Mouse (Mus musculus): ENCODE data around the gene Lrrc8d. TPM values are rescaled to one million over a fixed set of nuclear protein-coding genes. Genes with fewer than 3 reads are reported as not detected.

The Lrrc8d gene
- polyA plus RNA-seq, 1 experiment from 2014 or later, result 24.7 TPM

- ATAC-seq (ENCODE audit: low FRiP score), result no peak
- no peaks in the 10 kb centered on the region for H3K36me3 ChIP-seq (ENCODE audit: control insufficient read depth, insufficient read depth, low read length)
- no peaks in the 10 kb centered on the region for H3K4me1 ChIP-seq (replicated peaks; ENCODE audit: control insufficient read depth, insufficient read depth, low read length)
- no peaks in the 10 kb centered on the region for H3K9me3 ChIP-seq (ENCODE audit: control insufficient read depth, low read length)
- DNase-seq (ENCODE audit: low spot score), result no peak
- no peak overlapping the region for H3K4me3 ChIP-seq (ENCODE audit: low read depth, low read length)
- WGBS, result 88% methylated on average over 6 of the region's 6 CpGs
- H3K27ac ChIP-seq (ENCODE audit: low read depth, low read length), result no peak overlapping the region
- H3K27me3 ChIP-seq (ENCODE audit: control insufficient read depth, insufficient read depth, low read length), result no peaks in the 10 kb centered on the region
- H3K9ac ChIP-seq (ENCODE audit: low read depth, low read length), result no peak overlapping the region
- no peak overlapping the region for H3K4me2 ChIP-seq (replicated peaks; ENCODE audit: low read depth, low read length)
Observed at GRCm38 (mm10) chr5:105696049-105696448, 3.7 kb upstream of the Lrrc8d start.

DNA sequence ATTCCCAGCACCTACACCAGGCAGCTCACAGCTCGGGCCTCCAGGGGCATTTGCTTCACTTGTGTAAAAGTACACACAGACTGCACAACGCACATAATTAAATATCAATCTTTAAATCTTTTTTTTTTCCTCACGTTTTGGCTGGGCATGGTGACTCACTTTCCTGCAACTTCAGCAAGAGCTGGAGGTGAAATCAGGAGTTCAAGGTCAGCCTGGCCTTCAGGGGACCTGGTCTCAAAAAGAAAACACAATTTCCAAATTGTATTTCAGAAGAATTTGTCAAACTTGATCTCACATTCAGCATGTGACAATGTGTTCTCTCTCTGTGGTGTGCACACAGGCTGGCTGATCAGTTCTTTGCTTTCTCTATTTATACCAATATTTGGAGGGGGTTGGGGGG is 1.9 kb upstream of the Lrrc8d start:
- Histone ChIP-seq H3K9ac (ENCODE audit: low read depth, low read length) (no peak overlapping the region), H3K36me3 (ENCODE audit: control insufficient read depth, insufficient read depth, low read length) (no peaks in the 10 kb centered on the region), H3K9me3 (ENCODE audit: control insufficient read depth, low read length) (no peaks in the 10 kb centered on the region), H3K27me3 (ENCODE audit: control insufficient read depth, insufficient read depth, low read length) (no peaks in the 10 kb centered on the region), H3K4me3 (ENCODE audit: low read depth, low read length) (no peak overlapping the region), H3K27ac (ENCODE audit: low read depth, low read length) (no peak overlapping the region), H3K4me1 (replicated peaks; ENCODE audit: control insufficient read depth, insufficient read depth, low read length) (no peaks in the 10 kb centered on the region), H3K4me2 (replicated peaks; ENCODE audit: low read depth, low read length) (no peak overlapping the region)
- no peak for DNase-seq (ENCODE audit: low spot score)
- WGBS, result 85% methylated on average over 3 of the region's 3 CpGs
- no peak for ATAC-seq (ENCODE audit: low FRiP score)

DNA sequence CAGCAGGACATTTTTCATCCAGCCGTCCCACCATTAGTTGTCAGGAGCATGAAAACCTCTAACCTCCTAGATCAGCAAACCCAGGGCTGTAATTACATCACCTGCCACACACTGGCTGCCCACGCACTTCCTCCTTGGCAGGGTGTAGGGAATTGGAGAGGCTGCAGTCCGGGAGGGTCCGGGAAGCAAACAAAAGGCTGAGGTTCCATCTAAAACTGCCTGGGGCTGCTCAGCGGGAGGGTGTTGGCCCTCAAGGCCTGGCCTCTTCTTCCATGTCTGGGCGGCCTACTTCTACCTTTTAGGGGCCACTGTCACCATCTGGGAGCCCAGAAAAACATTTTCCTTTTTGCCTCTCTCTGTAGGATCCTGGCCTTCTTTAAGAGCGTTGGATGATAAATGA is 1.1 kb upstream of the Lrrc8d start:
- H3K4me2 ChIP-seq (replicated peaks; ENCODE audit: low read depth, low read length), result no peak overlapping the region
- no peak overlapping the region; the same call in 1 of the 2 replicates for H3K9ac ChIP-seq (ENCODE audit: low read depth, low read length)
- no peak overlapping the region for H3K4me3 ChIP-seq (ENCODE audit: low read depth, low read length)
- H3K4me1 ChIP-seq (replicated peaks; ENCODE audit: control insufficient read depth, insufficient read depth, low read length), result no peaks in the 10 kb centered on the region
- no peaks in the 10 kb centered on the region for H3K36me3 ChIP-seq (ENCODE audit: control insufficient read depth, insufficient read depth, low read length)
- WGBS, result 15% methylated on average over 7 of the region's 7 CpGs
- no peak for ATAC-seq (ENCODE audit: low FRiP score)
- no peaks in the 10 kb centered on the region for H3K27me3 ChIP-seq (ENCODE audit: control insufficient read depth, insufficient read depth, low read length)
- peak; percentile 32 for DNase-seq (ENCODE audit: low spot score)
- no peaks in the 10 kb centered on the region for H3K9me3 ChIP-seq (ENCODE audit: control insufficient read depth, low read length)
- no peak overlapping the region for H3K27ac ChIP-seq (ENCODE audit: low read depth, low read length)

GRCm38 (mm10) chr5:105700070-105700851 is 492 bp downstream of the Lrrc8d start:
- Histone ChIP-seq H3K36me3 (ENCODE audit: control insufficient read depth, insufficient read depth, low read length) (no peaks in the 10 kb centered on the region), H3K27me3 (ENCODE audit: control insufficient read depth, insufficient read depth, low read length) (no peaks in the 10 kb centered on the region), H3K4me1 (replicated peaks; ENCODE audit: control insufficient read depth, insufficient read depth, low read length) (no peaks in the 10 kb centered on the region), H3K9ac (ENCODE audit: low read depth, low read length) (peak overlapping the region; percentile 99), H3K27ac (ENCODE audit: low read depth, low read length) (peak overlapping the region; percentile 97), H3K9me3 (ENCODE audit: control insufficient read depth, low read length) (no peaks in the 10 kb centered on the region), H3K4me2 (replicated peaks; ENCODE audit: low read depth, low read length) (peak overlapping the region; percentile 86), H3K4me3 (ENCODE audit: low read depth, low read length) (peak overlapping the region; percentile 90)
- WGBS, result under 1% methylated on average over 40 of the region's 101 CpGs
- peak; percentile 88 for DNase-seq (ENCODE audit: low spot score)
- peak; percentile 81 for ATAC-seq (ENCODE audit: low FRiP score)

DNA sequence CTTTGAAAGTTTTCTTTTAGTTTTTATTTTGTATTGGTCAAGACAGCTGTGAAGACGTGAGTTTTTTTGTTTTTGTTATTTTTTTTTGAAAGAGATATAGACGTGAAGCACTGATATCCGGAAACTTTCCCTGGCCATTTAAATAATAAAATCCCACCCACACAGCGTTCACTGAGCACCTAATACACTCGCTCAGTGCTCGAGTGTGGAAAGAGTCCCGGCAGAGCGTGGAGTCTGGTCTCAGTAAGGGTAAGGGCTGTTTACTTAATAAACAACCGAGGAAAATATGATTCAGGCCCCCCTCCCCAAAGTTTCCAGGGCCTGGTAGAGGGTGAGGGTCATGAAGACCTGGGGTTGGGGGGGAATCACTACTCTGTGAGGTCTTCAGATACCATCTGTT is 1.6 kb downstream of the Lrrc8d start:
- DNase-seq (ENCODE audit: low spot score) (no peak), ATAC-seq (ENCODE audit: low FRiP score) (no peak)
- H3K27me3 ChIP-seq (ENCODE audit: control insufficient read depth, insufficient read depth, low read length), result no peaks in the 10 kb centered on the region
- H3K4me3 ChIP-seq (ENCODE audit: low read depth, low read length), result peak overlapping the region; percentile 90
- no peak overlapping the region for H3K27ac ChIP-seq (ENCODE audit: low read depth, low read length)
- no peaks in the 10 kb centered on the region for H3K9me3 ChIP-seq (ENCODE audit: control insufficient read depth, low read length)
- H3K4me2 ChIP-seq (replicated peaks; ENCODE audit: low read depth, low read length), result peak overlapping the region; percentile 86
- H3K36me3 ChIP-seq (ENCODE audit: control insufficient read depth, insufficient read depth, low read length), result no peaks in the 10 kb centered on the region
- peak overlapping the region; percentile 99; the same call in 1 of the 2 replicates for H3K9ac ChIP-seq (ENCODE audit: low read depth, low read length)
- H3K4me1 ChIP-seq (replicated peaks; ENCODE audit: control insufficient read depth, insufficient read depth, low read length), result no peaks in the 10 kb centered on the region
- 63% methylated on average over 9 of the region's 9 CpGs for WGBS

DNA sequence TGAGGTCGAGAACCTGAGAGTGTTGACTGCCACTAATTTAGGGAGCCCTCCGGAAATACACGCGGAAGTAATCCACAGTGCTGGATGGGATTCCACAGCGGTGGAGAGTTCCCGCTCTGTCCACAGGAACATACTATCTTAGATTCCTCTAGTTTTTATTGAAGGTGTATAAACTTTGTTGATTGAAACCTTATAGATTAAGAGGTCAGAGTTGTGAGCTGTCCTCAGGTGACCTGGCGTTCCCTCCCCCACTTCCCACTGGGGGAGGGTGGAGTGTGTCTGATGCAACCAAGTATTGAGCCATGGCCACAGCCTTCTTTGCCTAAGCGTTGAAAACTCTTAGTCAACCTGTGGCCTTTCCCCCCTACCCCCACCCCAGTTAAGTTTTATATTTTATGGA is 2.1 kb downstream of the Lrrc8d start:
- Histone ChIP-seq H3K27me3 (ENCODE audit: control insufficient read depth, insufficient read depth, low read length) (no peaks in the 10 kb centered on the region), H3K27ac (ENCODE audit: low read depth, low read length) (no peak overlapping the region), H3K4me2 (replicated peaks; ENCODE audit: low read depth, low read length) (no peak overlapping the region), H3K36me3 (ENCODE audit: control insufficient read depth, insufficient read depth, low read length) (no peaks in the 10 kb centered on the region), H3K9me3 (ENCODE audit: control insufficient read depth, low read length) (no peaks in the 10 kb centered on the region), H3K9ac (ENCODE audit: low read depth, low read length) (no peak overlapping the region), H3K4me3 (ENCODE audit: low read depth, low read length) (no peak overlapping the region), H3K4me1 (replicated peaks; ENCODE audit: control insufficient read depth, insufficient read depth, low read length) (no peaks in the 10 kb centered on the region)
- ATAC-seq (ENCODE audit: low FRiP score) (no peak), DNase-seq (ENCODE audit: low spot score) (no peak)
- WGBS, result 81% methylated on average over 8 of the region's 8 CpGs

GRCm38 (mm10) chr5:105702580-105703285 is 3.0 kb downstream of the Lrrc8d start:
- ATAC-seq (ENCODE audit: low FRiP score), result no peak
- no peak overlapping the region for H3K4me3 ChIP-seq (ENCODE audit: low read depth, low read length)
- H3K4me2 ChIP-seq (replicated peaks; ENCODE audit: low read depth, low read length), result no peak overlapping the region
- no peak overlapping the region for H3K27ac ChIP-seq (ENCODE audit: low read depth, low read length)
- no peak for DNase-seq (ENCODE audit: low spot score)
- no peaks in the 10 kb centered on the region for H3K36me3 ChIP-seq (ENCODE audit: control insufficient read depth, insufficient read depth, low read length)
- no peak overlapping the region for H3K9ac ChIP-seq (ENCODE audit: low read depth, low read length)
- WGBS, result 83% methylated on average over 9 of the region's 9 CpGs
- H3K4me1 ChIP-seq (replicated peaks; ENCODE audit: control insufficient read depth, insufficient read depth, low read length), result no peaks in the 10 kb centered on the region
- H3K27me3 ChIP-seq (ENCODE audit: control insufficient read depth, insufficient read depth, low read length), result no peaks in the 10 kb centered on the region
- no peaks in the 10 kb centered on the region for H3K9me3 ChIP-seq (ENCODE audit: control insufficient read depth, low read length)

DNA sequence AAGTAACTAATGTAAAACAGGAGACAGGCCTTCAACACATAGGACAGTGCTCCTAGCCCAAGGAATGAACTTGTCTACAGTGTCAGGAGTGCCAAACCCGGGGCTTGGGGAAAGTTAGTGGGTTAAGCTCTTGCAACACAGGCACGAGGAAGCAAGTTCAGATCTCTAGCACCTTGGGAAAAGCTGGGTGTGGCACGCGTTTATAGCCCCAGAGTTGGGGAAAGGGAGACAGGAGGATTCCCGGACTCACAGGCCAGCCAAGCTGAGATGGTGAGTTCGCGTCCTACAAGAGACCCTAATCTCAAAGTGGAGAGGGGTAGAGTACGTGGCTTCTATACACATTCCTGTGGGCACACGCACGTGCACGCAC is 3.5 kb downstream of the Lrrc8d start:
- DNase-seq (ENCODE audit: low spot score) (no peak), ATAC-seq (ENCODE audit: low FRiP score) (no peak)
- Histone ChIP-seq H3K4me2 (replicated peaks; ENCODE audit: low read depth, low read length) (no peak overlapping the region), H3K36me3 (ENCODE audit: control insufficient read depth, insufficient read depth, low read length) (no peaks in the 10 kb centered on the region), H3K27ac (ENCODE audit: low read depth, low read length) (no peak overlapping the region), H3K4me3 (ENCODE audit: low read depth, low read length) (no peak overlapping the region), H3K9me3 (ENCODE audit: control insufficient read depth, low read length) (no peaks in the 10 kb centered on the region), H3K9ac (ENCODE audit: low read depth, low read length) (no peak overlapping the region), H3K4me1 (replicated peaks; ENCODE audit: control insufficient read depth, insufficient read depth, low read length) (no peaks in the 10 kb centered on the region), H3K27me3 (ENCODE audit: control insufficient read depth, insufficient read depth, low read length) (no peaks in the 10 kb centered on the region)
- WGBS, result 91% methylated on average over 11 of the region's 11 CpGs

GRCm38 (mm10) chr5:105704573-105704972 is 4.8 kb downstream of the Lrrc8d start:
- no peak overlapping the region for H3K4me2 ChIP-seq (replicated peaks; ENCODE audit: low read depth, low read length)
- no peak for ATAC-seq (ENCODE audit: low FRiP score)
- H3K36me3 ChIP-seq (ENCODE audit: control insufficient read depth, insufficient read depth, low read length), result no peaks in the 10 kb centered on the region
- no peak overlapping the region for H3K9ac ChIP-seq (ENCODE audit: low read depth, low read length)
- no peak overlapping the region for H3K4me3 ChIP-seq (ENCODE audit: low read depth, low read length)
- H3K9me3 ChIP-seq (ENCODE audit: control insufficient read depth, low read length), result no peaks in the 10 kb centered on the region
- no peak for DNase-seq (ENCODE audit: low spot score)
- H3K4me1 ChIP-seq (replicated peaks; ENCODE audit: control insufficient read depth, insufficient read depth, low read length), result no peaks in the 10 kb centered on the region
- no peak overlapping the region for H3K27ac ChIP-seq (ENCODE audit: low read depth, low read length)
- WGBS, result 61% methylated on average over 9 of the region's 9 CpGs
- H3K27me3 ChIP-seq (ENCODE audit: control insufficient read depth, insufficient read depth, low read length), result no peaks in the 10 kb centered on the region

Data from hindbrain, embryonic 11.5 days (tissue).